Mouse (Mus musculus): ENCODE results near the gene Enoph1. TPM values are rescaled to one million over a fixed set of nuclear protein-coding genes. Genes with fewer than 3 reads are reported as not detected.

The Enoph1 gene
- polyA plus RNA-seq (2014; fragmentation: Nextera tagmentation; extraction: Ambion mirVana) = 52.9 and 59.0 TPM in 2 replicates

- H3K4me1 ChIP-seq (ENCODE audit: control insufficient read depth, insufficient read depth, low read length) = no peaks in the 10 kb centered on the region
- H3K36me3 ChIP-seq (replicated peaks; ENCODE audit: control insufficient read depth, insufficient read depth, low read depth, low read length) = no peaks in the 10 kb centered on the region; the same call in 1 of the 2 replicates
- H3K27me3 ChIP-seq (ENCODE audit: control insufficient read depth, insufficient read depth, low read length) = no peaks in the 10 kb centered on the region
- peak; percentile 96 for DNase-seq (ENCODE audit: low spot score)
- H3K4me2 ChIP-seq (ENCODE audit: low read depth, low read length) = peak within 1 kb of the TSS; percentile 84
- peak within 1 kb of the TSS; percentile 87 for H3K4me3 ChIP-seq (ENCODE audit: low read depth, low read length)
- H3K27ac ChIP-seq (replicated peaks; ENCODE audit: low read depth, low read length) = peak within 1 kb of the TSS; percentile 97
- ATAC-seq (replicated peaks; ENCODE audit: insufficient number of reproducible peaks, low FRiP score, low TSS enrichment, low read depth) = peak; percentile 86
- H3K9me3 ChIP-seq (replicated peaks; ENCODE audit: control insufficient read depth, low read length) = no peaks in the 10 kb centered on the region
- peak within 1 kb of the TSS; percentile 99 for H3K9ac ChIP-seq (replicated peaks; ENCODE audit: low read length)
- WGBS = 0% methylated on average over 48 of the region's 57 CpGs
Observed at GRCm38 (mm10) chr5:100039602-100040142, at the start of gene Enoph1, which contains the start of gene Hnrnpdl. Gene Enoph1 (plus strand): TSS chr5:100039985. Gene Hnrnpdl (minus strand): TSS chr5:100039664.

DNA sequence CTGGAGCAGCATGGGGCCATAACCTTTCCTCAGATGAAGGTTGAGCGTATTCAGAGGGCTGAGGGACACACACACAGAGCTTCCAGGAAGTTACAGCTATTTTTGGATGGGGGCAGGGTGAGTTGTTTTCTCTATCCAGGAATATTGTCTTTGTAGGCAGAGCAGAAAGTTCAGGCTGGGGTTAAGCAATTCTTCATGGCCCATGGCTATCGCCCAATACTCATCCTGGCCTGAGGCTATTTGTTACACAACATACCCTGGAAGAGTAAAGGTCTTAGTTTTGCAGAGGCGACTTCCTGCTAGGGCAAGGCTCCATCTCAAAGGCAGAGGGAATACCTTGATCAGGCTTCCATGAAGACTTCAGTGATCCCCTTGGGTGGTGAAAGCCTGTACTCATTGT, 45.6 kb upstream of the Enoph1 start:
- Histone ChIP-seq H3K4me1 (ENCODE audit: control insufficient read depth, insufficient read depth, low read length) (no peaks in the 10 kb centered on the region), H3K9ac (replicated peaks; ENCODE audit: low read length) (no peak overlapping the region), H3K27me3 (ENCODE audit: control insufficient read depth, insufficient read depth, low read length) (no peaks in the 10 kb centered on the region), H3K4me2 (ENCODE audit: low read depth, low read length) (no peak overlapping the region), H3K9me3 (replicated peaks; ENCODE audit: control insufficient read depth, low read length) (no peaks in the 10 kb centered on the region), H3K36me3 (replicated peaks; ENCODE audit: control insufficient read depth, insufficient read depth, low read depth, low read length) (no peaks in the 10 kb centered on the region), H3K4me3 (ENCODE audit: low read depth, low read length) (no peak overlapping the region), H3K27ac (replicated peaks; ENCODE audit: low read depth, low read length) (no peak overlapping the region)
- WGBS = 80% methylated on average over 3 of the region's 3 CpGs
- ATAC-seq (replicated peaks; ENCODE audit: insufficient number of reproducible peaks, low FRiP score, low TSS enrichment, low read depth) (no peak), DNase-seq (ENCODE audit: low spot score) (no peak)

GRCm38 (mm10) chr5:99994680-99995079, 45.1 kb upstream of the Enoph1 start:
- 90% methylated on average over 3 of the region's 3 CpGs for WGBS

DNA sequence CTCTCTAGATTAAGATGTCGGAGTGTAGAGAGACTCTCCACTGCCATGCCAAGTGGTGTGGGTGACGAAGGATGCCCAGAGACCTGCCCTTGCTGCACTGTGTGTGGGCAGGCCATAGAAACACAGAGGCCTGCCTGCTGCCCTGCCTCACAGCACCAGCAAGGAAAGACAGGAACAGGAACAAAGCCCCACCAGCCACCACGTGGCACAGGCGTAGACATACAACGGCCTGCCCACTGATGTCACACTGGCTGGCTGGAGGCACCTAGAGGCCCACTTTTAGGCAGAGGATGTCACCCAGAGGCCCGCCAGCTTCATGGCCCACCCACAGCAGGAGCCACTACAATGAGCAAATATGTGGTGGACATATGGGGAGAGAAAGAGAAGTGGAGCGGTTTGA, 39.7 kb upstream of the Enoph1 start:
- H3K4me1 ChIP-seq (ENCODE audit: control insufficient read depth, insufficient read depth, low read length) = no peaks in the 10 kb centered on the region
- H3K27ac ChIP-seq (replicated peaks; ENCODE audit: low read depth, low read length) = no peak overlapping the region
- H3K4me3 ChIP-seq (ENCODE audit: low read depth, low read length) = no peak overlapping the region
- ATAC-seq (replicated peaks; ENCODE audit: insufficient number of reproducible peaks, low FRiP score, low TSS enrichment, low read depth) (no peak), DNase-seq (ENCODE audit: low spot score) (no peak)
- H3K4me2 ChIP-seq (ENCODE audit: low read depth, low read length) = no peak overlapping the region
- no peak overlapping the region for H3K9ac ChIP-seq (replicated peaks; ENCODE audit: low read length)
- no peaks in the 10 kb centered on the region for H3K9me3 ChIP-seq (replicated peaks; ENCODE audit: control insufficient read depth, low read length)
- 79% methylated on average over 7 of the region's 7 CpGs for WGBS
- no peaks in the 10 kb centered on the region for H3K36me3 ChIP-seq (replicated peaks; ENCODE audit: control insufficient read depth, insufficient read depth, low read depth, low read length)
- H3K27me3 ChIP-seq (ENCODE audit: control insufficient read depth, insufficient read depth, low read length) = no peaks in the 10 kb centered on the region

More at GRCm38 (mm10) chr5:99994680-99995079, 45.1 kb upstream of the Enoph1 start:
- H3K4me3 ChIP-seq (ENCODE audit: low read depth, low read length) = no peak overlapping the region
- no peak for DNase-seq (ENCODE audit: low spot score)
- no peak overlapping the region for H3K4me2 ChIP-seq (ENCODE audit: low read depth, low read length)
- ATAC-seq (replicated peaks; ENCODE audit: insufficient number of reproducible peaks, low FRiP score, low TSS enrichment, low read depth) = no peak
- H3K27me3 ChIP-seq (ENCODE audit: control insufficient read depth, insufficient read depth, low read length) = no peaks in the 10 kb centered on the region
- H3K9ac ChIP-seq (replicated peaks; ENCODE audit: low read length) = no peak overlapping the region
- H3K4me1 ChIP-seq (ENCODE audit: control insufficient read depth, insufficient read depth, low read length) = no peaks in the 10 kb centered on the region
- no peak overlapping the region for H3K27ac ChIP-seq (replicated peaks; ENCODE audit: low read depth, low read length)
- H3K36me3 ChIP-seq (replicated peaks; ENCODE audit: control insufficient read depth, insufficient read depth, low read depth, low read length) = no peaks in the 10 kb centered on the region
- no peaks in the 10 kb centered on the region for H3K9me3 ChIP-seq (replicated peaks; ENCODE audit: control insufficient read depth, low read length)

GRCm38 (mm10) chr5:100000500-100000899, 39.3 kb upstream of the Enoph1 start:
- no peak for ATAC-seq (replicated peaks; ENCODE audit: insufficient number of reproducible peaks, low FRiP score, low TSS enrichment, low read depth)
- Histone ChIP-seq H3K36me3 (replicated peaks; ENCODE audit: control insufficient read depth, insufficient read depth, low read depth, low read length) (no peaks in the 10 kb centered on the region), H3K4me3 (ENCODE audit: low read depth, low read length) (no peak overlapping the region), H3K9me3 (replicated peaks; ENCODE audit: control insufficient read depth, low read length) (no peaks in the 10 kb centered on the region), H3K9ac (replicated peaks; ENCODE audit: low read length) (no peak overlapping the region), H3K27ac (replicated peaks; ENCODE audit: low read depth, low read length) (no peak overlapping the region), H3K27me3 (ENCODE audit: control insufficient read depth, insufficient read depth, low read length) (no peaks in the 10 kb centered on the region), H3K4me2 (ENCODE audit: low read depth, low read length) (no peak overlapping the region), H3K4me1 (ENCODE audit: control insufficient read depth, insufficient read depth, low read length) (no peaks in the 10 kb centered on the region)
- 32% methylated on average over 8 of the region's 8 CpGs for WGBS
- no peak for DNase-seq (ENCODE audit: low spot score)

GRCm38 (mm10) chr5:100003895-100004294, 35.9 kb upstream of the Enoph1 start:
- Histone ChIP-seq H3K27me3 (ENCODE audit: control insufficient read depth, insufficient read depth, low read length) (no peaks in the 10 kb centered on the region), H3K36me3 (replicated peaks; ENCODE audit: control insufficient read depth, insufficient read depth, low read depth, low read length) (no peaks in the 10 kb centered on the region), H3K4me3 (ENCODE audit: low read depth, low read length) (no peak overlapping the region), H3K9ac (replicated peaks; ENCODE audit: low read length) (no peak overlapping the region), H3K4me2 (ENCODE audit: low read depth, low read length) (no peak overlapping the region), H3K9me3 (replicated peaks; ENCODE audit: control insufficient read depth, low read length) (no peaks in the 10 kb centered on the region), H3K4me1 (ENCODE audit: control insufficient read depth, insufficient read depth, low read length) (no peaks in the 10 kb centered on the region), H3K27ac (replicated peaks; ENCODE audit: low read depth, low read length) (no peak overlapping the region)
- no peak for ATAC-seq (replicated peaks; ENCODE audit: insufficient number of reproducible peaks, low FRiP score, low TSS enrichment, low read depth)
- no peak for DNase-seq (ENCODE audit: low spot score)
- 88% methylated on average over 4 of the region's 4 CpGs for WGBS

- 69% methylated on average over 3 of the region's 3 CpGs for WGBS
- Histone ChIP-seq H3K4me2 (ENCODE audit: low read depth, low read length) (no peak overlapping the region), H3K36me3 (replicated peaks; ENCODE audit: control insufficient read depth, insufficient read depth, low read depth, low read length) (no peaks in the 10 kb centered on the region), H3K4me1 (ENCODE audit: control insufficient read depth, insufficient read depth, low read length) (no peaks in the 10 kb centered on the region), H3K27ac (replicated peaks; ENCODE audit: low read depth, low read length) (no peak overlapping the region), H3K9ac (replicated peaks; ENCODE audit: low read length) (no peak overlapping the region), H3K27me3 (ENCODE audit: control insufficient read depth, insufficient read depth, low read length) (no peaks in the 10 kb centered on the region), H3K4me3 (ENCODE audit: low read depth, low read length) (no peak overlapping the region), H3K9me3 (replicated peaks; ENCODE audit: control insufficient read depth, low read length) (no peaks in the 10 kb centered on the region)
- DNase-seq (ENCODE audit: low spot score) (no peak), ATAC-seq (replicated peaks; ENCODE audit: insufficient number of reproducible peaks, low FRiP score, low TSS enrichment, low read depth) (no peak)
Observed at GRCm38 (mm10) chr5:100005431-100005830, 34.4 kb upstream of the Enoph1 start.

DNA sequence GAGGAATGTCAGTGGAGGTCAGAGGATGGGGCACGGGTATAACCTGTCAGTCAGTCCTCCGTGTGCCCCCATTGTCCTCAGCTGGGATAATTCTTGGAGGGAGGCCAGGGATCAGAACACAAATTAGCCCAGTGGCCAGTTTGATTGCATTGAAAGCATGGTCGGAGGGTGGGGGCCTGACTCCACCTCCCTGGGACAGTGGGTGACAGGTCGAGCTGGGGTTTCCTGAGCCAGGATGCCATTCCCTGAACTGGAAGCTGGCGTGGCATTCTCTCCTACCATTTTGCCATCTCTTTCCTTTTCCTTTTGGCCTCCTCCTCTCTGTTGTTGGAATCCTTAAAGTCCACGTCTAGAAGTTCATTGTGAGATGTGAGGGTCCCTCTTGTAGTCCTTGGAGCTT, 33.9 kb upstream of the Enoph1 start:
- H3K27ac ChIP-seq (replicated peaks; ENCODE audit: low read depth, low read length) = no peak overlapping the region
- 73% methylated on average over 6 of the region's 6 CpGs for WGBS

More for the DNA sequence above, 33.9 kb upstream of the Enoph1 start:
- no peak overlapping the region for H3K9ac ChIP-seq (replicated peaks; ENCODE audit: low read length)
- DNase-seq (ENCODE audit: low spot score) (no peak), ATAC-seq (replicated peaks; ENCODE audit: insufficient number of reproducible peaks, low FRiP score, low TSS enrichment, low read depth) (no peak)
- no peaks in the 10 kb centered on the region for H3K4me1 ChIP-seq (ENCODE audit: control insufficient read depth, insufficient read depth, low read length)
- H3K4me2 ChIP-seq (ENCODE audit: low read depth, low read length) = no peak overlapping the region
- no peaks in the 10 kb centered on the region for H3K36me3 ChIP-seq (replicated peaks; ENCODE audit: control insufficient read depth, insufficient read depth, low read depth, low read length)
- no peak overlapping the region for H3K4me3 ChIP-seq (ENCODE audit: low read depth, low read length)
- no peaks in the 10 kb centered on the region for H3K9me3 ChIP-seq (replicated peaks; ENCODE audit: control insufficient read depth, low read length)
- no peaks in the 10 kb centered on the region for H3K27me3 ChIP-seq (ENCODE audit: control insufficient read depth, insufficient read depth, low read length)
